Mouse (Mus musculus): ENCODE data around the gene Plekha5.

The Plekha5 gene

GRCm38 (mm10) chr6:140490921-140491537 is 67.2 kb downstream of the Plekha5 start:
- 23% methylated on average over 18 of the region's 18 CpGs for WGBS

GRCm38 (mm10) chr6:140492043-140492442 is 68.2 kb downstream of the Plekha5 start:
- 29% methylated on average over 6 of the region's 6 CpGs for WGBS

- WGBS = 43% methylated on average over 3 of the region's 3 CpGs
Observed at GRCm38 (mm10) chr6:140498074-140498473, 74.2 kb downstream of the Plekha5 start.

- WGBS = 52% methylated on average over 4 of the region's 4 CpGs
Observed at GRCm38 (mm10) chr6:140498958-140499357, 75.1 kb downstream of the Plekha5 start.

GRCm38 (mm10) chr6:140500829-140501228 is 77.0 kb downstream of the Plekha5 start:
- 86% methylated on average over 1 of the region's 1 CpGs for WGBS

- 88% methylated on average over 7 of the region's 7 CpGs for WGBS
Observed at GRCm38 (mm10) chr6:140501841-140502240, 78.0 kb downstream of the Plekha5 start.

GRCm38 (mm10) chr6:140504796-140505195 is 80.9 kb downstream of the Plekha5 start:
- WGBS = 62% methylated on average over 10 of the region's 10 CpGs

- WGBS = 67% methylated on average over 3 of the region's 3 CpGs
Observed at GRCm38 (mm10) chr6:140507605-140508004, 83.8 kb downstream of the Plekha5 start.

- WGBS = 77% methylated on average over 13 of the region's 13 CpGs
Observed at GRCm38 (mm10) chr6:140508475-140509150, 84.8 kb downstream of the Plekha5 start.

- 73% methylated on average over 9 of the region's 9 CpGs for WGBS
Observed at GRCm38 (mm10) chr6:140509151-140509530, 85.3 kb downstream of the Plekha5 start.

GRCm38 (mm10) chr6:140512016-140512415 is 88.2 kb downstream of the Plekha5 start:
- WGBS = 56% methylated on average over 1 of the region's 1 CpGs

GRCm38 (mm10) chr6:140512427-140512826 is 88.6 kb downstream of the Plekha5 start:
- WGBS = 70% methylated on average over 8 of the region's 8 CpGs

GRCm38 (mm10) chr6:140514205-140515110 is 90.6 kb downstream of the Plekha5 start:
- WGBS = 15% methylated on average over 8 of the region's 8 CpGs

GRCm38 (mm10) chr6:140515550-140515949 is 91.7 kb downstream of the Plekha5 start:
- 51% methylated on average over 4 of the region's 4 CpGs for WGBS

- WGBS = 72% methylated on average over 3 of the region's 3 CpGs
Observed at GRCm38 (mm10) chr6:140516202-140516601, 92.3 kb downstream of the Plekha5 start.

GRCm38 (mm10) chr6:140517188-140517587 is 93.3 kb downstream of the Plekha5 start:
- 87% methylated on average over 1 of the region's 1 CpGs for WGBS

- 47% methylated on average over 13 of the region's 13 CpGs for WGBS
Observed at GRCm38 (mm10) chr6:140519019-140519418, 95.2 kb downstream of the Plekha5 start.

- WGBS = 34% methylated on average over 10 of the region's 10 CpGs
Observed at GRCm38 (mm10) chr6:140519488-140520159, 95.8 kb downstream of the Plekha5 start.

GRCm38 (mm10) chr6:140520961-140521360 is 97.1 kb downstream of the Plekha5 start:
- WGBS = 72% methylated on average over 6 of the region's 6 CpGs

GRCm38 (mm10) chr6:140521832-140522231 is 98.0 kb downstream of the Plekha5 start:
- 65% methylated on average over 5 of the region's 5 CpGs for WGBS

- 51% methylated on average over 4 of the region's 4 CpGs for WGBS
Observed at GRCm38 (mm10) chr6:140523600-140523999, 99.7 kb downstream of the Plekha5 start.

- WGBS = 79% methylated on average over 6 of the region's 6 CpGs
Observed at GRCm38 (mm10) chr6:140528414-140528813, 104.6 kb downstream of the Plekha5 start.

Measured in cerebral cortex, adult 2 months (tissue).